In genomic region chr3:87970184-87970938, GRCm38 (mm10) we compare ENCODE assay signal across 9 mouse cellular contexts. TPM values are rescaled to one million over a fixed set of nuclear protein-coding genes. Genes with fewer than 3 reads are reported as not detected.
DNase-seq lines count a peak whose midpoint lies in the region; ATAC-seq and TF ChIP-seq lines count a peak whose summit lies in the region.
"Had no signal": no experiment of that assay in that cellular context is flagged by ENCODE, and none has a peak within 500 bp of the region (broad histone marks: within the 10 kb centered on the region; RNA-seq: fewer than 3 reads in every experiment).

No protein-coding gene starts in this region.

- peak overlapping the region; percentile 91 for H3K9ac ChIP-seq in heart, embryonic 12.5 days
- peak overlapping the region; percentile 28 for H3K9ac ChIP-seq in kidney, embryonic 16.5 days (replicated peaks; ENCODE audit: low read length)
- H3K9ac ChIP-seq in lung, postnatal 0 days (replicated peaks; ENCODE audit: low read depth) = peak overlapping the region; percentile 48; the same call in 1 of the 2 replicates

- peaks cover 44% of the 10 kb centered on the region for H3K4me1 ChIP-seq in heart, embryonic 12.5 days (replicated peaks)
- peaks cover 45% of the 10 kb centered on the region for H3K4me1 ChIP-seq in kidney, embryonic 16.5 days (ENCODE audit: insufficient read depth, low read length)
- peaks cover 15% of the 10 kb centered on the region; the same call in 1 of the 2 replicates for H3K4me1 ChIP-seq in lung, postnatal 0 days (ENCODE audit: insufficient read depth, low read depth, low read length)

- DNase-seq in adrenal gland, adult 18-20 months (ENCODE audit: low spot score in 2 of 2) = peak; percentile 55 to 62
- no peak for DNase-seq in adrenal gland, adult 8-10 months
- peak; percentile 71 for DNase-seq in ES-CJ7 (ENCODE audit: low read depth, low spot score)
- peak; percentile 82 for DNase-seq in lung, postnatal 0 days (ENCODE audit: low spot score)
- peak; percentile 26 for DNase-seq in retina, adult 2 months (ENCODE audit: low read depth, low spot score)

- peaks cover 8% of the 10 kb centered on the region for H3K36me3 ChIP-seq in heart, embryonic 12.5 days
- peaks cover 4% of the 10 kb centered on the region; the same call in 1 of the 2 replicates for H3K36me3 ChIP-seq in kidney, embryonic 16.5 days (ENCODE audit: insufficient read depth, low read length)
- H3K36me3 ChIP-seq in lung, postnatal 0 days (ENCODE audit: insufficient read depth, low read length) = no peaks in the 10 kb centered on the region

- peak; percentile 18; the same call in 1 of the 2 replicates for TF ChIP-seq EP300 in lung, postnatal 0 days (IDR thresholded peaks at IDR 0.05)

- peak overlapping the region; percentile 98 for H3K4me2 ChIP-seq in heart, embryonic 12.5 days
- peak overlapping the region; percentile 91 for H3K4me2 ChIP-seq in kidney, embryonic 16.5 days (replicated peaks; ENCODE audit: low read depth, low read length)
- peak overlapping the region; percentile 50 for H3K4me2 ChIP-seq in lung, postnatal 0 days (replicated peaks; ENCODE audit: low read depth, low read length)

- WGBS in heart, embryonic 12.5 days = under 1% methylated on average over 21 of the region's 21 CpGs
- under 1% methylated on average over 21 of the region's 21 CpGs for WGBS in kidney, embryonic 16.5 days
- WGBS in lung, postnatal 0 days = under 1% methylated on average over 21 of the region's 21 CpGs

- H3K9me3 ChIP-seq in heart, embryonic 12.5 days (replicated peaks) = no peaks in the 10 kb centered on the region
- H3K9me3 ChIP-seq in kidney, embryonic 16.5 days (ENCODE audit: low read length) = no peaks in the 10 kb centered on the region
- no peaks in the 10 kb centered on the region for H3K9me3 ChIP-seq in lung, postnatal 0 days (ENCODE audit: low read length)

- peak; percentile 53 for ATAC-seq in common myeloid progenitor, adult 5-6 weeks (replicated peaks; ENCODE audit: low read depth, poor library complexity, severe bottlenecking)
- ATAC-seq in heart, embryonic 12.5 days (ENCODE audit: insufficient number of reproducible peaks, low FRiP score) = no peak
- ATAC-seq in kidney, embryonic 16.5 days (ENCODE audit: low FRiP score, low TSS enrichment) = peak; percentile 10; the same call in 1 of the 2 replicates
- peak; percentile 37 for ATAC-seq in lung, postnatal 0 days

- TF ChIP-seq CTCF in lung, postnatal 0 days (IDR thresholded peaks at IDR 0.05) = peak; percentile 80

- H3K27ac ChIP-seq in heart, embryonic 12.5 days (ENCODE audit: poor library complexity, severe bottlenecking) = peak overlapping the region; percentile 25; the same call in 1 of the 2 replicates
- peak overlapping the region; percentile 85 for H3K27ac ChIP-seq in kidney, embryonic 16.5 days (ENCODE audit: low read length)
- peak overlapping the region; percentile 66; the same call in 1 of the 2 replicates for H3K27ac ChIP-seq in lung, postnatal 0 days (ENCODE audit: low read length)

- H3K4me3 ChIP-seq in heart, embryonic 12.5 days = peak overlapping the region; percentile 74
- H3K4me3 ChIP-seq in kidney, embryonic 16.5 days (ENCODE audit: low read length) = peak overlapping the region; percentile 74
- H3K4me3 ChIP-seq in lung, postnatal 0 days (ENCODE audit: low read depth, low read length) = peak overlapping the region; percentile 49

- H3K27me3 ChIP-seq in heart, embryonic 12.5 days (replicated peaks) = peaks cover 11% of the 10 kb centered on the region
- no peaks in the 10 kb centered on the region for H3K27me3 ChIP-seq in kidney, embryonic 16.5 days (ENCODE audit: insufficient read depth, low read length)
- 0 out of 2 replicates have a peak, but pooled peaks cover 4% of the 10 kb centered on the region for H3K27me3 ChIP-seq in lung, postnatal 0 days (replicated peaks; ENCODE audit: insufficient read depth, low read length)

RNA-seq across cellular contexts. Expression of gene Nes, which starts 0.5 kb away (rescaled TPM):
- 10 to 100 TPM in 1 of 2 experiments, 1 to 10 TPM in 1; 5.9 to 19.4 TPM for total RNA-seq in adrenal gland, adult 18-20 months (2021)
- 10 to 100 TPM in 1 of 4 experiments, 1 to 10 TPM in 3; 4.3 to 14.4 (median 6.8) TPM for total RNA-seq in adrenal gland, adult 8-10 months (2022)
- 0.09 TPM in 1 of 2 replicates, not detected in the other for total RNA-seq in common myeloid progenitor, adult 5-6 weeks (2017)
- polyA plus RNA-seq in heart, embryonic 12.5 days (2016; fragmentation: Nextera tagmentation; extraction: Ambion mirVana) = 33.0 and 34.6 TPM in 2 replicates
- 25.7 and 26.6 TPM in 2 replicates for polyA plus RNA-seq in kidney, embryonic 16.5 days (2015; fragmentation: Nextera tagmentation; extraction: Ambion mirVana)
- 22.2 and 30.7 TPM in 2 replicates for polyA plus RNA-seq in lung, postnatal 0 days (2015; fragmentation: Nextera tagmentation; extraction: Ambion mirVana)

RNA-seq across cellular contexts. Expression of gene Crabp2, which starts 21.9 kb away (rescaled TPM):
- total RNA-seq in adrenal gland, adult 18-20 months (2021) = under 1 TPM in 1 of 2 experiments, not detected in 1; 0.33 TPM
- total RNA-seq in adrenal gland, adult 8-10 months (2022) = 1 to 10 TPM in 1 of 4 experiments, under 1 TPM in 2, not detected in 1; 0.31 to 1.0 (median 0.35) TPM
- total RNA-seq in common myeloid progenitor, adult 5-6 weeks (2017) = 2.0 TPM in 1 of 2 replicates, not detected in the other
- 7.3 and 8.0 TPM in 2 replicates for polyA plus RNA-seq in heart, embryonic 12.5 days (2016; fragmentation: Nextera tagmentation; extraction: Ambion mirVana)
- 62.0 and 67.8 TPM in 2 replicates for polyA plus RNA-seq in kidney, embryonic 16.5 days (2015; fragmentation: Nextera tagmentation; extraction: Ambion mirVana)
- 0.21 and 0.38 TPM in 2 replicates for polyA plus RNA-seq in lung, postnatal 0 days (2015; fragmentation: Nextera tagmentation; extraction: Ambion mirVana)
- total RNA-seq: neutrophil, adult 5-6 weeks had no signal

RNA-seq across cellular contexts. Expression of gene Bcan, which starts 29.7 kb away (rescaled TPM):
- total RNA-seq in adrenal gland, adult 18-20 months (2021) = 10 to 100 TPM; 62.7 to 74.9 TPM
- 100 to 1,000 TPM in 2 of 4 experiments, 10 to 100 TPM in 2; 83.1 to 117 (median 106) TPM for total RNA-seq in adrenal gland, adult 8-10 months (2022)
- total RNA-seq in common myeloid progenitor, adult 5-6 weeks (2017) = not detected in 2 replicates
- 0.09 and 0.15 TPM in 2 replicates for polyA plus RNA-seq in heart, embryonic 12.5 days (2016; fragmentation: Nextera tagmentation; extraction: Ambion mirVana)
- 0.10 TPM in 1 of 2 replicates, not detected in the other for polyA plus RNA-seq in kidney, embryonic 16.5 days (2015; fragmentation: Nextera tagmentation; extraction: Ambion mirVana)
- polyA plus RNA-seq in lung, postnatal 0 days (2015; fragmentation: Nextera tagmentation; extraction: Ambion mirVana) = 0.33 and 0.56 TPM in 2 replicates
- total RNA-seq: neutrophil, adult 5-6 weeks had no signal

RNA-seq across cellular contexts. Expression of gene Rrnad1, which starts 39.8 kb away (rescaled TPM):
- total RNA-seq in adrenal gland, adult 18-20 months (2021) = 10 to 100 TPM; 14.7 to 21.9 TPM
- total RNA-seq in adrenal gland, adult 8-10 months (2022) = 10 to 100 TPM; 18.6 to 27.6 (median 21.9) TPM
- 11.3 and 13.5 TPM in 2 replicates for total RNA-seq in common myeloid progenitor, adult 5-6 weeks (2017)
- 13.6 and 14.1 TPM in 2 replicates for polyA plus RNA-seq in heart, embryonic 12.5 days (2016; fragmentation: Nextera tagmentation; extraction: Ambion mirVana)
- 19.9 and 22.7 TPM in 2 replicates for polyA plus RNA-seq in kidney, embryonic 16.5 days (2015; fragmentation: Nextera tagmentation; extraction: Ambion mirVana)
- 10.8 and 11.2 TPM in 2 replicates for polyA plus RNA-seq in lung, postnatal 0 days (2015; fragmentation: Nextera tagmentation; extraction: Ambion mirVana)

RNA-seq across cellular contexts. Expression of gene Isg20l2, which starts 40.2 kb away (rescaled TPM):
- total RNA-seq in adrenal gland, adult 18-20 months (2021) = 10 to 100 TPM; 19.4 to 20.6 TPM
- total RNA-seq in adrenal gland, adult 8-10 months (2022) = 10 to 100 TPM; 17.9 to 20.0 (median 19.5) TPM
- total RNA-seq in common myeloid progenitor, adult 5-6 weeks (2017) = 50.2 and 56.6 TPM in 2 replicates
- polyA plus RNA-seq in heart, embryonic 12.5 days (2016; fragmentation: Nextera tagmentation; extraction: Ambion mirVana) = 36.4 and 38.3 TPM in 2 replicates
- 60.2 and 68.7 TPM in 2 replicates for polyA plus RNA-seq in kidney, embryonic 16.5 days (2015; fragmentation: Nextera tagmentation; extraction: Ambion mirVana)
- polyA plus RNA-seq in lung, postnatal 0 days (2015; fragmentation: Nextera tagmentation; extraction: Ambion mirVana) = 22.5 and 24.9 TPM in 2 replicates

Comparison
In these comparisons a context has a peak if more than half of its experiments do, and no peak if none do; other contexts are left out.
1. H3K27ac ChIP-seq: peak in every context shown above with its lines; median percentile 85 in kidney, embryonic 16.5 days; 66 in lung, postnatal 0 days; 25 in heart, embryonic 12.5 days.
2. H3K9ac ChIP-seq: peak in every context shown above with its lines; median percentile 91 in heart, embryonic 12.5 days; 48 in lung, postnatal 0 days; 28 in kidney, embryonic 16.5 days.
3. RNA of gene Bcan, which starts 29.7 kb away (total RNA-seq): 83.1 to 117 TPM in adrenal gland, adult 8-10 months and 62.7 to 74.9 TPM in adrenal gland, adult 18-20 months; not detected in common myeloid progenitor, adult 5-6 weeks; every median in the first group is over 10 times any median in the second.
4. Peak in every context shown above with its lines, with median percentiles within 50 percentile points of each other: H3K4me2 ChIP-seq and H3K4me3 ChIP-seq.